Mouse (Mus musculus): ENCODE data around the gene Idua. TPM values are rescaled to one million over a fixed set of nuclear protein-coding genes. Genes with fewer than 3 reads are reported as not detected.

Gene Idua
- polyA plus RNA-seq, 1 experiment from 2014 or later: 15.5 TPM

DNA sequence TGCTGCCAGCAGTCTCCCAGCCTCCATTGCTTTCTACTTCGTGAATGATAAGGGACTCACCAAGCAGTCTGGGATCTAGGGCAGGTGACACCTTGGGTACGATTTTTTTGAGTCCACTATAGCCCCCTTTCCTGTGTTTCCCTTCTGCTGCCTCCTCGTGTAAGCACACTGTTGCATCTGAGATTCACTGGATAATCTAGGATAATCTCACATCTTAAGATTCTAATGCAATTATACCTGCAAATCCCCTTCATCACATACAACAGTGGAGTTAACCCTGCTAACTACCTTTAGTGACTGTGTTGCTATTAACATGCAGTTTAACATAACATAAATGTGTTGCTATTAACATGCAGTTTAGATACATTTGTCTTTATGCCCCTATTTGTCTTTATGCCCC is 4.9 kb downstream of the Idua start:
- WGBS: 29% methylated on average over 3 of the region's 3 CpGs
- no peak for ATAC-seq (replicated peaks; ENCODE audit: extremely low read depth, insufficient read depth, low FRiP score)

GRCm38 (mm10) chr5:108667370-108667769 is 7.2 kb downstream of the Idua start:
- Histone ChIP-seq H3K27me3 (ENCODE audit: control insufficient read depth, insufficient read depth, low read length) (0 out of 2 replicates have a peak, but pooled peaks cover 2% of the 10 kb centered on the region), H3K4me1 (ENCODE audit: control insufficient read depth, insufficient read depth, low read length) (peaks cover 12% of the 10 kb centered on the region), H3K9ac (ENCODE audit: low read length) (no peak overlapping the region), H3K4me2 (ENCODE audit: low read depth, low read length) (no peak overlapping the region), H3K9me3 (replicated peaks; ENCODE audit: control insufficient read depth, low read length) (no peaks in the 10 kb centered on the region), H3K27ac (ENCODE audit: low read length) (no peak overlapping the region), H3K36me3 (ENCODE audit: control insufficient read depth, insufficient read depth) (peaks cover 12% of the 10 kb centered on the region), H3K4me3 (ENCODE audit: low read length) (no peak overlapping the region)
- no peak for ATAC-seq (replicated peaks; ENCODE audit: extremely low read depth, insufficient read depth, low FRiP score)
- 60% methylated on average over 2 of the region's 2 CpGs for WGBS

More for the DNA sequence above, 4.9 kb downstream of the Idua start:
- Histone ChIP-seq H3K36me3 (ENCODE audit: control insufficient read depth, insufficient read depth) (no peaks in the 10 kb centered on the region), H3K4me2 (ENCODE audit: low read depth, low read length) (no peak overlapping the region), H3K27ac (ENCODE audit: low read length) (no peak overlapping the region), H3K9me3 (replicated peaks; ENCODE audit: control insufficient read depth, low read length) (no peaks in the 10 kb centered on the region), H3K4me3 (ENCODE audit: low read length) (no peak overlapping the region), H3K4me1 (ENCODE audit: control insufficient read depth, insufficient read depth, low read length) (peaks cover 13% of the 10 kb centered on the region), H3K9ac (ENCODE audit: low read length) (no peak overlapping the region), H3K27me3 (ENCODE audit: control insufficient read depth, insufficient read depth, low read length) (0 out of 2 replicates have a peak, but pooled peaks cover 2% of the 10 kb centered on the region)

DNA sequence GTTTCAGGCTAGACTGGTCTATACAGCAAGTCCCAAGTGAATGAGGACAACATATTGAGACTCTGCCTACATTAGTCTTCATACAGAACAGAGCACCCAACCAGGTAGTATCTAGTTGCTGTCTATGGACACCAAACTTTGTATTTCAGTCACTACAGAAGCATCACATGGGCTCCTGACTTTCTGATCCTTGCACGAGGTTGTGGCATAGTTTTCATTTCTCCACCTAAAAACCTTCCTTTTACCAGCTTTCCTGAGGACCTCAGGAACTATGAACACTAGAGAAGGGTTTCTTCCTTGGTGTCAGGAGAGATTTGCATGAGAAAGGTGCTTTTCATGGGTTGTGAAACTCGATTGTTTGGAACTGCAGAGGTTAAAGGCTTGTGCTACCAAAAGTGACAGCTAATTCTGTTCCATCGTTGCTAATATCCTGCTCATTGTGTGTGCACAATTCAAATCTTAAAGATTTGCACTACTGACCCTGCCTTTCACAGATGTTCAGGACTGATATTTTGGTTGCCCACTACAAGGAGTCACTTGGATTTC is 8.3 kb downstream of the Idua start:
- ATAC-seq (replicated peaks; ENCODE audit: extremely low read depth, insufficient read depth, low FRiP score): no peak
- 18% methylated on average over 3 of the region's 3 CpGs for WGBS
- Histone ChIP-seq H3K27ac (ENCODE audit: low read length) (peak overlapping the region; percentile 88), H3K4me3 (ENCODE audit: low read length) (peak overlapping the region; percentile 68), H3K36me3 (ENCODE audit: control insufficient read depth, insufficient read depth) (peaks cover 21% of the 10 kb centered on the region), H3K4me1 (ENCODE audit: control insufficient read depth, insufficient read depth, low read length) (peaks cover 12% of the 10 kb centered on the region), H3K27me3 (ENCODE audit: control insufficient read depth, insufficient read depth, low read length) (0 out of 2 replicates have a peak, but pooled peaks cover 2% of the 10 kb centered on the region), H3K4me2 (ENCODE audit: low read depth, low read length) (peak overlapping the region; percentile 88), H3K9ac (ENCODE audit: low read length) (peak overlapping the region; percentile 90), H3K9me3 (replicated peaks; ENCODE audit: control insufficient read depth, low read length) (no peaks in the 10 kb centered on the region)

DNA sequence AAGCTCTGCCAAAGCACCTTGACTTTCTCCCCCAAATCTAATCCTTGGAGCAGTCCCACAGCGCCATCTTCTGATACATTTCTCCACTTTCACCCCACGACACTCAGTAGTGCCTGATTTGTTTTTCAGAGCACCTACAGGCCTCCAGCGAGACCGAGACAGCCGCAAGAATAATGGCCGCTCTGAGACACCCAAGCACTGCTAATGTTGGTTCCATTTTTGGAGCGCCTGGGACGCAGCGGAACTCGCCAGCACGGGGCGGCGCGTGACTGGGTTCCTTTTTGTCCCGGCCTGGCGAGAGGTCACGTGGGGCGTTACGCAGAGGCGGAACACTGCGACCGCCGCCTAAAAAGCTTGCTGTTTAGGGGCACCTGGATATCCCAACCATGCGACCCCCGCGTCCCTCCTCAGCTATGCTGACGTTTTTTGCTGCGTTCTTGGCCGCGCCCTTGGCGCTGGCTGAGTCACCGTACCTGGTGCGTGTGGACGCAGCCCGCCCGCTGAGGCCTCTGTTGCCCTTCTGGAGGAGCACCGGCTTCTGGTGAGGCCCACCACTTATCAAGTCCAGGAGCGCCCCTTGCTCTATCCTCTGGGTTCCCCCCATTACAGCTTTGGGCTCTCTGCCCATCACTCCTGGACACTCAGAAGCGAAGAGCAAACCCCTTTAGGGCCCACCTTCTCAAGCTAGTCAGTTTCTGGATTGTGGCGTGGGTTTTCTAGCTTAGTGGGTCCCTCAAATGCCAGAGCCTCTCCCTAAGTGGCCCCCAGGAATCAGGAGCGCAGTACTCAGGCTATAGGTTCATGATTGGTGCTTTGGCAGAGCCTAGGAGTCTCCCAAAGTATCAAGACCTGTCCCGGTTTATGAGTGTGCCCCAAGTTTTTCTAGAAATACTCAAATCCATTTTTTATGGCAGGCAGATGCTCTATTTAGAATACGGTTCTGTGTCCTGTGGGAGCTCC is 9.1 kb downstream of the Idua start, which contains the start of gene Dgkq:
TSS of gene Dgkq (minus strand) at position 696 of the 960 bp plus-strand sequence.
- ATAC-seq (replicated peaks; ENCODE audit: extremely low read depth, insufficient read depth, low FRiP score): peak; percentile 87
- peaks cover 21% of the 10 kb centered on the region for H3K36me3 ChIP-seq (ENCODE audit: control insufficient read depth, insufficient read depth)
- H3K4me3 ChIP-seq (ENCODE audit: low read length): peak within 1 kb of the TSS; percentile 68
- H3K27me3 ChIP-seq (ENCODE audit: control insufficient read depth, insufficient read depth, low read length): 0 out of 2 replicates have a peak, but pooled peaks cover 2% of the 10 kb centered on the region
- H3K27ac ChIP-seq (ENCODE audit: low read length): peak within 1 kb of the TSS; percentile 88
- H3K9me3 ChIP-seq (replicated peaks; ENCODE audit: control insufficient read depth, low read length): no peaks in the 10 kb centered on the region
- H3K4me2 ChIP-seq (ENCODE audit: low read depth, low read length): peak within 1 kb of the TSS; percentile 88
- peaks cover 12% of the 10 kb centered on the region for H3K4me1 ChIP-seq (ENCODE audit: control insufficient read depth, insufficient read depth, low read length)
- peak within 1 kb of the TSS; percentile 90 for H3K9ac ChIP-seq (ENCODE audit: low read length)
- WGBS: 5% methylated on average over 43 of the region's 43 CpGs

DNA sequence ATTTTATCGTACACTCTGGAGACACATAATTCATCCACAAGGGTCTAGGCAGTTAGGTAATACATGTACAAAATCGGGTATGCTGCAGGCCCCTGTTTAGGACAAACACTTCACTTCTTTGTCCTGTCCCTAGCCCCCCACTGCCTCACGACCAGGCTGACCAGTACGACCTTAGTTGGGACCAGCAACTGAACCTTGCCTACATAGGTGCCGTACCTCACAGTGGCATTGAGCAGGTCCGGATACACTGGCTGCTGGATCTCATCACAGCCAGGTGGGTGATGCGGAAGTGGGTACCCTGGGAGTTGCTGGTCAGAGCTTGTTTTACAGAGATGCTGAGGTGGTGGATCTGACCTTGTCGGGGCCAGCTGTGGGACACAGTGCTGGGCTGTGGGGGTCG is 9.9 kb downstream of the Idua start:
- peak overlapping the region; percentile 68 for H3K4me3 ChIP-seq (ENCODE audit: low read length)
- peak overlapping the region; percentile 90 for H3K9ac ChIP-seq (ENCODE audit: low read length)
- H3K9me3 ChIP-seq (replicated peaks; ENCODE audit: control insufficient read depth, low read length): no peaks in the 10 kb centered on the region
- no peak for ATAC-seq (replicated peaks; ENCODE audit: extremely low read depth, insufficient read depth, low FRiP score)
- H3K4me1 ChIP-seq (ENCODE audit: control insufficient read depth, insufficient read depth, low read length): peaks cover 12% of the 10 kb centered on the region
- H3K27ac ChIP-seq (ENCODE audit: low read length): no peak overlapping the region
- no peaks in the 10 kb centered on the region for H3K27me3 ChIP-seq (ENCODE audit: control insufficient read depth, insufficient read depth, low read length)
- H3K36me3 ChIP-seq (ENCODE audit: control insufficient read depth, insufficient read depth): peaks cover 21% of the 10 kb centered on the region
- H3K4me2 ChIP-seq (ENCODE audit: low read depth, low read length): peak overlapping the region; percentile 88
- 74% methylated on average over 9 of the region's 9 CpGs for WGBS

GRCm38 (mm10) chr5:108670785-108671184 is 10.7 kb downstream of the Idua start:
- peaks cover 21% of the 10 kb centered on the region for H3K36me3 ChIP-seq (ENCODE audit: control insufficient read depth, insufficient read depth)
- no peaks in the 10 kb centered on the region for H3K9me3 ChIP-seq (replicated peaks; ENCODE audit: control insufficient read depth, low read length)
- H3K4me1 ChIP-seq (ENCODE audit: control insufficient read depth, insufficient read depth, low read length): peaks cover 12% of the 10 kb centered on the region
- H3K9ac ChIP-seq (ENCODE audit: low read length): no peak overlapping the region
- H3K27ac ChIP-seq (ENCODE audit: low read length): no peak overlapping the region
- ATAC-seq (replicated peaks; ENCODE audit: extremely low read depth, insufficient read depth, low FRiP score): no peak
- H3K27me3 ChIP-seq (ENCODE audit: control insufficient read depth, insufficient read depth, low read length): no peaks in the 10 kb centered on the region
- H3K4me3 ChIP-seq (ENCODE audit: low read length): no peak overlapping the region
- 0 out of 2 replicates have a peak overlapping the region, but pooled peaks have one; percentile 88 for H3K4me2 ChIP-seq (ENCODE audit: low read depth, low read length)

- H3K27ac ChIP-seq (ENCODE audit: low read length): no peak overlapping the region
- no peak overlapping the region for H3K4me3 ChIP-seq (ENCODE audit: low read length)
- WGBS: 93% methylated on average over 12 of the region's 12 CpGs
- H3K36me3 ChIP-seq (ENCODE audit: control insufficient read depth, insufficient read depth): peaks cover 21% of the 10 kb centered on the region
- no peaks in the 10 kb centered on the region for H3K27me3 ChIP-seq (ENCODE audit: control insufficient read depth, insufficient read depth, low read length)
- H3K9ac ChIP-seq (ENCODE audit: low read length): no peak overlapping the region
- no peak overlapping the region for H3K4me2 ChIP-seq (ENCODE audit: low read depth, low read length)
- H3K4me1 ChIP-seq (ENCODE audit: control insufficient read depth, insufficient read depth, low read length): peaks cover 14% of the 10 kb centered on the region
- H3K9me3 ChIP-seq (replicated peaks; ENCODE audit: control insufficient read depth, low read length): no peaks in the 10 kb centered on the region
- no peak for ATAC-seq (replicated peaks; ENCODE audit: extremely low read depth, insufficient read depth, low FRiP score)
Observed at GRCm38 (mm10) chr5:108671757-108672156, 11.6 kb downstream of the Idua start.

DNA sequence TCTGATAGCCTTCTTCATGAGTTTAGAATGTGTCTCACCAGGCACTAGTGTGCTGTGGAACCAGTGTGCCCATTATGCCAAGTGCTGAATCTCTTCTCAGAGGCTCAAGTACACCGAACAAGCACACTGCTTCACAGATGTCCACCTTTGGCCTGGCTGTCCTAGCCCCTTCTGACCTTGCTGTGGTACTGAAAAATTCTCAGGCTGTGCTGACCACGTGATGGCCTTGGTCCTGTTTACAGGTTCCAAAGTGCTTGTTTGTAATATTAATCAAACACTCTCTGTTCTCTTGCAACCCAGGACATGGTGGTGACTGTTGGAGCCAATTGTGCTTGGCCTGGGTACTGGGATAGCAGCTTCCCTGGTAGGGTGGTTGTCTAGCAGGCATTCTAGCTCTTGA is 14.5 kb downstream of the Idua start:
- H3K9ac ChIP-seq (ENCODE audit: low read length): no peak overlapping the region
- no peak overlapping the region for H3K27ac ChIP-seq (ENCODE audit: low read length)
- WGBS: 83% methylated on average over 2 of the region's 2 CpGs
- peaks cover 20% of the 10 kb centered on the region for H3K4me1 ChIP-seq (ENCODE audit: control insufficient read depth, insufficient read depth, low read length)
- H3K36me3 ChIP-seq (ENCODE audit: control insufficient read depth, insufficient read depth): peaks cover 21% of the 10 kb centered on the region
- no peak overlapping the region for H3K4me2 ChIP-seq (ENCODE audit: low read depth, low read length)
- no peak overlapping the region for H3K4me3 ChIP-seq (ENCODE audit: low read length)
- no peak for ATAC-seq (replicated peaks; ENCODE audit: extremely low read depth, insufficient read depth, low FRiP score)
- H3K27me3 ChIP-seq (ENCODE audit: control insufficient read depth, insufficient read depth, low read length): no peaks in the 10 kb centered on the region
- H3K9me3 ChIP-seq (replicated peaks; ENCODE audit: control insufficient read depth, low read length): no peaks in the 10 kb centered on the region

All from heart, embryonic 16.5 days (tissue).